Comparison of ENCODE assay signal across 23 mouse cellular contexts in the genomic region with DNA sequence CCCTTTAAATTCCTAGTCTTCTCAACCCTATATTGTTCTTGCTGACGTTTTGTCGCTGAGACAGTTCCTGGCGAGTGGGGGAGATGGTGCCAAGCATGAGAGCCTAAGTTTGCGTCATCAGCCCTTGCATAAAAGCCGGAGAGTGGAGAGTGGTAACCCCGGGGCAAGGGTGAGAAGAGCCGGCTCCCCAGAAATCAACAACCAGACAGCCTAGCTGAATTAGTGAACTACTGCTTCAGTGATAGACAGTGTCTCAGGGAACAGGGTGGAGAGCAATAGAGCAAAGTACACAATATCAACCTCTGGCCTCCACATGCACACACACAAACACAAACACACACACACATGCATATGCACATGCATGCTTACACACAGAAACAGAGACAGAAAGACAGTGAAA. TPM values are rescaled to one million over a fixed set of nuclear protein-coding genes. Genes with fewer than 3 reads are reported as not detected.
DNase-seq lines count a peak whose midpoint lies in the region; ATAC-seq and TF ChIP-seq lines count a peak whose summit lies in the region.
"Had no signal": no experiment of that assay in that cellular context is flagged by ENCODE, and none has a peak within 500 bp of the region (broad histone marks: within the 10 kb centered on the region; RNA-seq: fewer than 3 reads in every experiment).

No protein-coding gene starts in this region.

- no peaks in the 10 kb centered on the region for H3K9me3 ChIP-seq in kidney, embryonic 15.5 days (replicated peaks)
- H3K9me3 ChIP-seq in kidney, embryonic 14.5 days (ENCODE audit: control insufficient read depth, low read length), result no peaks in the 10 kb centered on the region
- no peaks in the 10 kb centered on the region for H3K9me3 ChIP-seq in forebrain, postnatal 0 days (ENCODE audit: low read length)
- H3K9me3 ChIP-seq: forebrain, embryonic 10.5 days; forebrain, embryonic 13.5 days; hindbrain, embryonic 12.5 days; hindbrain, embryonic 15.5 days had no signal

- ATAC-seq in kidney, embryonic 15.5 days (replicated peaks; ENCODE audit: low FRiP score), result no peak
- ATAC-seq in kidney, embryonic 14.5 days (ENCODE audit: low FRiP score, low TSS enrichment), result no peak
- ATAC-seq in forebrain, postnatal 0 days, result no peak
- ATAC-seq: CD4-positive, CD25-positive, alpha-beta regulatory T cell, adult 4 months; forebrain, embryonic 13.5 days; forebrain, embryonic 16.5 days had no signal

- WGBS in kidney, embryonic 15.5 days, result 77% methylated on average over 7 of the region's 7 CpGs
- 82% methylated on average over 7 of the region's 7 CpGs for WGBS in kidney, embryonic 14.5 days
- 80% methylated on average over 7 of the region's 7 CpGs for WGBS in forebrain, postnatal 0 days

- H3K36me3 ChIP-seq in kidney, embryonic 15.5 days, result no peaks in the 10 kb centered on the region
- no peaks in the 10 kb centered on the region for H3K36me3 ChIP-seq in kidney, embryonic 14.5 days (ENCODE audit: control insufficient read depth, insufficient read depth, low read length)
- H3K36me3 ChIP-seq in forebrain, postnatal 0 days (ENCODE audit: insufficient read depth), result no peaks in the 10 kb centered on the region
- H3K36me3 ChIP-seq: forebrain, embryonic 10.5 days; hindbrain, embryonic 12.5 days; hindbrain, embryonic 15.5 days had no signal

- no peak overlapping the region for H3K4me2 ChIP-seq in kidney, embryonic 15.5 days
- no peak overlapping the region for H3K4me2 ChIP-seq in kidney, embryonic 14.5 days (replicated peaks; ENCODE audit: low read depth, low read length)
- H3K4me2 ChIP-seq in forebrain, postnatal 0 days (ENCODE audit: low read depth), result no peak overlapping the region
- H3K4me2 ChIP-seq: forebrain, embryonic 13.5 days; heart, embryonic 11.5 days; hindbrain, embryonic 12.5 days; hindbrain, embryonic 15.5 days had no signal

- no peak for TF ChIP-seq CTCF in forebrain, postnatal 0 days (IDR thresholded peaks at IDR 0.05; ENCODE audit: low read depth)

- H3K4me1 ChIP-seq in kidney, embryonic 15.5 days, result peaks cover 10% of the 10 kb centered on the region
- peaks cover 7% of the 10 kb centered on the region for H3K4me1 ChIP-seq in kidney, embryonic 14.5 days (ENCODE audit: control insufficient read depth, insufficient read depth, low read length)
- no peaks in the 10 kb centered on the region for H3K4me1 ChIP-seq in forebrain, postnatal 0 days (ENCODE audit: insufficient read depth)
- H3K4me1 ChIP-seq: hindbrain, embryonic 12.5 days; hindbrain, embryonic 15.5 days had no signal

- no peak overlapping the region for H3K9ac ChIP-seq in kidney, embryonic 15.5 days
- H3K9ac ChIP-seq in kidney, embryonic 14.5 days (ENCODE audit: low read depth, low read length), result no peak overlapping the region
- no peak overlapping the region for H3K9ac ChIP-seq in forebrain, postnatal 0 days
- H3K9ac ChIP-seq: forebrain, embryonic 13.5 days; hindbrain, embryonic 12.5 days; hindbrain, embryonic 15.5 days had no signal

- no peak overlapping the region for H3K4me3 ChIP-seq in kidney, embryonic 15.5 days (replicated peaks)
- H3K4me3 ChIP-seq in kidney, embryonic 14.5 days (ENCODE audit: low read length), result no peak overlapping the region
- H3K4me3 ChIP-seq in forebrain, postnatal 0 days (ENCODE audit: low read depth, low read length), result no peak overlapping the region
- H3K4me3 ChIP-seq: forebrain, embryonic 10.5 days; forebrain, embryonic 13.5 days; gastrocnemius, adult 2 months; hindbrain, embryonic 12.5 days; hindbrain, embryonic 15.5 days had no signal

- no peaks in the 10 kb centered on the region for H3K27me3 ChIP-seq in kidney, embryonic 15.5 days
- no peaks in the 10 kb centered on the region for H3K27me3 ChIP-seq in kidney, embryonic 14.5 days (ENCODE audit: control insufficient read depth, insufficient read depth, low read length)
- H3K27me3 ChIP-seq in forebrain, postnatal 0 days (ENCODE audit: insufficient read depth, low read length), result no peaks in the 10 kb centered on the region; the same call in 1 of the 2 replicates
- H3K27me3 ChIP-seq: forebrain, embryonic 13.5 days; hindbrain, embryonic 12.5 days; hindbrain, embryonic 15.5 days had no signal

- DNase-seq in kidney, adult 11 months, result peak; percentile 26
- peak; percentile 63 for DNase-seq in kidney, adult 9 months
- peak; percentile 15 for DNase-seq in adipocyte (ENCODE audit: low spot score)
- DNase-seq in natural killer cell, adult 2 months (ENCODE audit: low spot score in 2 of 2), result peak; percentile 10 to 30
- no peak for DNase-seq in forebrain, postnatal 0 days
- DNase-seq: adrenal gland, adult 8-10 months; adrenal gland, postnatal 25 days; cerebellum, adult 11-12 months; cerebellum, adult 8-10 months; cerebellum, postnatal 10 days; cerebellum, postnatal 36 days; gastrocnemius, adult 2 months; gastrocnemius, postnatal 14 days had no signal

- no peak overlapping the region for H3K27ac ChIP-seq in kidney, embryonic 15.5 days
- no peak overlapping the region for H3K27ac ChIP-seq in kidney, embryonic 14.5 days (ENCODE audit: low read depth, low read length)
- H3K27ac ChIP-seq in forebrain, postnatal 0 days (ENCODE audit: low read depth, low read length), result no peak overlapping the region
- H3K27ac ChIP-seq: forebrain, embryonic 10.5 days; forebrain, embryonic 13.5 days; gastrocnemius, adult 2 months; hindbrain, embryonic 12.5 days; hindbrain, embryonic 15.5 days had no signal

RNA-seq across cellular contexts. Expression of a gene that starts 26.6 kb away (rescaled TPM):
- 23.3 and 23.9 TPM in 2 replicates for polyA plus RNA-seq in kidney, embryonic 15.5 days (2015; fragmentation: Nextera tagmentation; extraction: Ambion mirVana)
- 14.5 and 20.0 TPM in 2 replicates for polyA plus RNA-seq in kidney, embryonic 14.5 days (2014; fragmentation: Nextera tagmentation; extraction: Ambion mirVana)
- 6.8 and 6.9 TPM in 2 replicates for total RNA-seq in forebrain, postnatal 0 days (2014; rRNA removed)
- 7.3 and 8.4 TPM in 2 replicates for polyA plus RNA-seq in forebrain, postnatal 0 days (2015; fragmentation: Nextera tagmentation; extraction: Ambion mirVana)
- total RNA-seq: MEL had no signal
- polyA plus RNA-seq: CD4-positive, CD25-positive, alpha-beta regulatory T cell, adult 4 months had no signal
